In genomic region chr9:70656130-70657007, GRCm38 (mm10) we compare ENCODE assay signal across 8 mouse cellular contexts. TPM values are rescaled to one million over a fixed set of nuclear protein-coding genes. Genes with fewer than 3 reads are reported as not detected.
DNase-seq lines count a peak whose midpoint lies in the region; ATAC-seq lines count a peak whose summit lies in the region.

TSS of gene Gm10642 (plus strand) at chr9:70656251.

- no peaks in the 10 kb centered on the region for H3K9me3 ChIP-seq in hindbrain, embryonic 14.5 days (ENCODE audit: control insufficient read depth, low read length)

- DNase-seq in R1 (ENCODE audit: low read depth, low spot score), result peak; percentile 46
- peak; percentile 69 to 75 for DNase-seq in cerebellum, postnatal 14 days
- DNase-seq in frontal cortex, postnatal 25 days (ENCODE audit: low spot score in 2 of 2), result peak; percentile 38 to 49
- DNase-seq in hindbrain, embryonic 14.5 days (ENCODE audit: low spot score), result peak; percentile 49
- peak; percentile 41 for DNase-seq in left cerebral cortex, adult 11 months (ENCODE audit: low spot score)
- DNase-seq in lung, postnatal 36 days, result peak; percentile 84
- peak; percentile 53 for DNase-seq in right cerebral cortex, adult 18-20 months
- peak; percentile 58 for DNase-seq in urinary bladder, postnatal 14 days (ENCODE audit: low spot score)

- no peaks in the 10 kb centered on the region for H3K27me3 ChIP-seq in hindbrain, embryonic 14.5 days (ENCODE audit: control insufficient read depth, insufficient read depth, low read length)

- WGBS in hindbrain, embryonic 14.5 days, result under 1% methylated on average over 65 of the region's 72 CpGs

- H3K4me2 ChIP-seq in hindbrain, embryonic 14.5 days (replicated peaks), result peak within 1 kb of the TSS; percentile 68

- H3K9ac ChIP-seq in hindbrain, embryonic 14.5 days, result peak within 1 kb of the TSS; percentile 97

- peak within 1 kb of the TSS; percentile 98 for H3K27ac ChIP-seq in hindbrain, embryonic 14.5 days

- H3K4me1 ChIP-seq in hindbrain, embryonic 14.5 days (replicated peaks; ENCODE audit: control insufficient read depth, insufficient read depth, low read length), result peaks cover 48% of the 10 kb centered on the region

- ATAC-seq in hindbrain, embryonic 14.5 days (ENCODE audit: low FRiP score), result peak; percentile 51

- H3K4me3 ChIP-seq in hindbrain, embryonic 14.5 days (replicated peaks; ENCODE audit: low read length), result peak within 1 kb of the TSS; percentile 98

- H3K36me3 ChIP-seq in hindbrain, embryonic 14.5 days (replicated peaks; ENCODE audit: control insufficient read depth, insufficient read depth), result no peaks in the 10 kb centered on the region

RNA-seq across cellular contexts. Expression of gene Gm10642, which starts in this region (rescaled TPM):
- polyA plus RNA-seq in hindbrain, embryonic 14.5 days (2014; fragmentation: Nextera tagmentation; extraction: Ambion mirVana), result 1.0 TPM in 2 replicates

Comparison
In these comparisons a context has a peak if more than half of its experiments do, and no peak if none do; other contexts are left out.
1. Peak in every context shown above with its lines: DNase-seq, ATAC-seq, H3K4me3 ChIP-seq and H3K27ac ChIP-seq.